Mouse (Mus musculus) adrenal gland, adult 18-20 months (tissue): ENCODE results near the gene Prr15l. TPM values are rescaled to one million over a fixed set of nuclear protein-coding genes. Genes with fewer than 3 reads are reported as not detected.
A peak's percentile ranks its signal among the peaks of the same experiment; 100 is the strongest.

Experiments
- DNase-seq, 2 experiments: peaks; one replicate each; pipeline ENCODE4 v3.0.0; 2021 to 2022; ENCODE audit warnings: low spot score in 2 of 2
- total RNA-seq, 2 experiments: library from RNA; stranded (reverse); gene quantifications; 1 replicate in 1 of 2; 2 replicates in 1 of 2; pipeline ENCODE4 v1.2.3; 2021

Gene Prr15l
- total RNA-seq, 2 experiments from 2014 or later: 0.23 to 0.90 TPM

DNA sequence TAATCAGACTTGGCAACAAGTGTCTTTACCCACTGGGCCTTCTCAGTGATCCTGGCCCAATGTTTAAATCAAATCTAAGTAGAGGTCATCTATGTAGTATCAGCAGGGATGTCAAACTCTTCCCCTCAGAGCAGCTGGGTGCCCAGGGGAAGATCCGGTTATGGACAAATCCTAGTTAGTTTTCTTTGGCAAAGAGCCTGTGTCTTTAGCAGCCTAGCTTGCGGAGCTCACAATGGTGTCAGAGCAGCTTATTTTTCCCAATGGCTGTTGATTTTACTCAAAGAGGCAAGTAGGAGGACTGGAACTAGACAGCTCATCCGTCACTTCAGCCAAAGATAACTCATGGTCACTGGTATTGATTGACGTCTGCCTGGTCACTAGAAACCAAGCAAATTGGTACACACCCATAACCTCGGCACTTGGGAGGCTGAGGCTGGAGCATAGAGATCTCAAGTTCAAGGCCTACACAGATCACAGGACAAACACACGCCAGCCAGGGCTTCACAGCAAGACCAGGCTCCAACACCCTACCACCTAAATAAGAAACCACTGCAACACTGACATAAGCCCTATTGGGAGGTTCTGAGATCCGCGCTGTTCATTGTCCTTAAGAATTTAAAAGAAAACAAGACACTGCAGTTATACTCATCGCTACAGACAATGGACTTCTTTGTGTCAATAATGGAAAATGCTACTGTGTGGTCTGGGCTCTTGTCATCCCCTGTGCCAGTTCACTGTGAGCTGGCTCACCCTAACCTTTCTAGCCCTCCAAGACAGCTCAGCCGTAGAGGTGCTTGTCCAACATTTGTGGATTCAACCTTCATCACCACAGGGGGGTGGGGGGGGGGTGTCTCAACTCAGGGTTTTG is 47.8 kb downstream of the Prr15l start:
- DNase-seq: no peak

DNA sequence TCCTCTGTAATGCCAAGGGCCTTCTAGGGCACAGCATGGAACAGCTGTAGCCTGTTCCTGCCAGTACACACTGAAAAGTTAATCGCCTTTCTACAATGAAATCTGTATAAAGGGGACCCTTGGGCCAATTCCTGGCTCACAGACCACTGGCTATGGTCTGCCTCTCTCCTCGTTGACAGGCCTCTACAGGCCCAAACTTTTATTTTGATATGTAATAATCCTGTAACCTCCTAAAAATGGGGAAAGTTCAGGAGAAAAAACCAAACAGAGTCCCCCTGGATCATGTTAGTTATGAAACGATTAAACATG is 48.4 kb downstream of the Prr15l start:
- no peak for DNase-seq

GRCm38 (mm10) chr11:96976911-96977591 is 49.1 kb downstream of the Prr15l start:
- peak; percentile 89 to 90 for DNase-seq

- peak; percentile 92 to 93 for DNase-seq
These were observed 49.9 kb downstream of the Prr15l start for GRCm38 (mm10) chr11:96977606-96978400.

DNA sequence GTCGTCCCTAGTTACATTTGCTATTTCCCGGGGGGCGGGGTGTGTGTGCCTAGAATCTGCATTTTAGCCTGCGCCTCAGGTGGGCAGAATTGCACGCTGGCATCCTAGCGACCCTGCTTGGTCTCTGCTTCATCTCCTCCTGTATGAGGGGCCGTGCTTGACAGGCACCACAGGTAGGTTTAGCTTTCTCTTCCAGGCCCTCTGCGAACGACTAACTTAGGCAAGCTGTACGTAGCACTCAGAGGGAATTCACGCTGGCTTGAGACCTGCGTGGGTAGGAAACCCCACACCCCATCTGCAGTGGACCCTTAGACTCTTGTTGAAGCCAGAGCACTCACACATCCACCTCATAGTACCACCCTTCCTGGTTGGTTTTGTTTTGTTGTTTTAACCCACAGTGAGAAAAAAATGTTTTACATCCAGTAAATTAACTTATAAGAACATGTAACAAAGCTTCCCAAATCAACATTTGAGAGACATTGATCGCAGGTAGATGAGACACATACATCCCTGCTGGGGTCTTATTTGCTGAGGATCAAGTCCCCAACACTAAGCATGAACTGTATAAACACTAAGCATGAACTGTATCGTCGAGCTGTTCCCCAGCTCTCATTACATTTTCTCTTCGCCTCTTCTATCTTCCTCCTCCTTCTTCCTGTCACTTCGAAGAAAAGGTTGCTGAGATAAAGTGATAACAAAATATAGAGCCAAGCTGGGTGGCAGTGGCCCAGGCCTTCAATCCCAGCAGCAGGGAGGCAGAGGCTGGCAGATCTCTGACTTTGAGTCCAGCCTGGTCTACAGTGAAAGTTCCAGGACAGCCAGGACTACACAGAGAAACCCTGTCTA is 50.7 kb downstream of the Prr15l start:
- DNase-seq: no peak

- DNase-seq: no peak
These were observed 51.4 kb downstream of the Prr15l start for GRCm38 (mm10) chr11:96979329-96979728.

DNA sequence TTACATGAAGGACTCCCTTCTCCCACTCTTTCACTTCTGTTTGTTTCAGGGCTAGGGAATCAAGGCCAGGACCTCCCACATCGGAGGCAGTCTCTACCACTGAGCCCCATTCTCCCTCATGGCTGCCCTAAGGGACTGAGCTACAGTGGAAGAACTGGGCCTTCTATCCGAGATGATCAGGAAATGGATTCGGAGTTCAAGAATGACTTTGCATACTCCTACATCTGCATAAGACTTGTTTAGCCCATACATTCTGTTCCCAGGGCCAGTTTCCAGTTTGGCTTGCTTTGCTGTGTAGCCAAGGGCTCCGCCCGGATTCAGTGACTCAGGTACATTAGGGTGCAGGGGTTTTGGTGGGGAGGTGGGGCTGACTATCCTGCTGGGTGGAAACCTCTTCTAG is 52.1 kb downstream of the Prr15l start:
- DNase-seq: no peak

DNA sequence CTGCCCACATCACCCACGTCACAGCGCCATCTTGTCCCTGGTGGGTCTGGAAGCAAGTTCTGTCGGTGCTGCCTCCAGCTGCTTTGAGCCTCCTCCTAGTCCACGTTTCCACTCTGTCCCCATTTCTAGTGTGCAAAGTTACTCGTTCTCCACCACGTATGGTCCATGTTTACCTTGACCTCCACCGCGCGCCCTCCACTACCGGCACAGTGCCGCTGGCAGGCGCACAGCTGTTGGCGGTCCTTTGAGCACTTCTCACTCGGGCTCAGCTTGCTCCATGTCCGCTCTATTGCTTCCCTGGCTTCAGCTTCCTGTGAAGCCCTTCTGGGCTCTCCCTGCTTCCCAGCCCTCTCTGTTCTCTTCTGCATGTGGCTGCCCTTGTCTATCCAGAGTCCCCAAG is 53.6 kb downstream of the Prr15l start:
- no peak for DNase-seq

DNA sequence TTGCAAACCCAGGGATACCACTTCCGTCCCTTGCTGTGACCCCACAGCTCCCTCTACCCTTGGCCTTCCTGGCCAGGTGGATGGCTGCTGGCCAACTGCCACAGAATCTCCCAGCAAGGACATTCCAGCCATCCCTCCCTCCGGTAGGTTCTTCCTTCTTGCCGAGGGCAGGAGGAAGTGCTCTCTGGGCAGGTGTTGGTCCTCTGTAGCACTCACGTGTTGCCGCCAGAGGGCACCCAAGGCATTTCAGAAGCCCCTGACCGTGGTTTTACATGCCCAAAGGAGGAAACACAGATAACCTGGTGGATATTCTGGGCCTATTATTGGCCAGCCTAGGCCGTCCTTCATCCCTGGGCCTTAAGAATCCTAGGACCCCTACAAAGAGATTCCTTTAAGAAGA is 54.5 kb downstream of the Prr15l start:
- DNase-seq: peak; percentile 79 to 81

- DNase-seq: no peak
These were observed 55.0 kb downstream of the Prr15l start, which contains the start of gene Sp2 for GRCm38 (mm10) chr11:96982859-96983258. Gene Sp2 (minus strand): TSS chr11:96982959.

GRCm38 (mm10) chr11:96984903-96985302 is 57.0 kb downstream of the Prr15l start:
- DNase-seq: no peak

GRCm38 (mm10) chr11:96986463-96986862 is 58.6 kb downstream of the Prr15l start:
- DNase-seq: no peak

Other genes starting within 250 kb of the Prr15l start
- 10 to 100 TPM; 29.2 to 33.6 TPM for gene Snx11, start 150.5 kb upstream of the Prr15l start, total RNA-seq
- 10 to 100 TPM; 56.6 to 83.6 TPM for gene Cbx1, start 139.0 kb upstream of the Prr15l start, total RNA-seq
- 100 to 1,000 TPM; 458 to 704 TPM for gene Nfe2l1, start 98.1 kb upstream of the Prr15l start, total RNA-seq
- 10 to 100 TPM; 56.5 to 60.6 TPM for gene Copz2, start 78.2 kb upstream of the Prr15l start, total RNA-seq
- 10 to 100 TPM; 44.6 to 45.4 TPM for gene Cdk5rap3, start 11.6 kb upstream of the Prr15l start, total RNA-seq
- gene Pnpo, start 15.9 kb downstream of the Prr15l start, total RNA-seq: 10 to 100 TPM; 28.4 to 36.6 TPM
- 10 to 100 TPM; 13.4 to 15.1 TPM for gene Sp2, start 54.9 kb downstream of the Prr15l start, total RNA-seq
- under 1 TPM; 0.06 to 0.13 TPM for gene Sp6, start 85.3 kb downstream of the Prr15l start, total RNA-seq
- gene Scrn2, start 101.8 kb downstream of the Prr15l start, total RNA-seq: 10 to 100 TPM; 14.6 to 16.8 TPM
- under 1 TPM; 0.60 to 0.74 TPM for gene Lrrc46, start 113.3 kb downstream of the Prr15l start, total RNA-seq
- gene Mrpl10, start 113.5 kb downstream of the Prr15l start, total RNA-seq: 100 to 1,000 TPM; 128 to 134 TPM
- gene Osbpl7, start 122.5 kb downstream of the Prr15l start, total RNA-seq: 1 to 10 TPM; 5.2 to 6.6 TPM
- gene Tbx21, start 187.2 kb downstream of the Prr15l start, total RNA-seq: under 1 TPM; 0.27 to 0.54 TPM
- gene Tbkbp1, start 223.4 kb downstream of the Prr15l start, total RNA-seq: 10 to 100 TPM; 11.7 to 16.2 TPM